Mouse (Mus musculus) gastrocnemius, postnatal 4 days (tissue): ENCODE measurements around the gene Alyref. TPM values are rescaled to one million over a fixed set of nuclear protein-coding genes. Genes with fewer than 3 reads are reported as not detected.
"Not testable (repeated sequence)": the region's sequence is repeated elsewhere in the genome, so short reads cannot be mapped to it uniquely, and the experiment has no call there.

ENCODE experiments used
- DNase-seq, 2 experiments: peaks; one replicate each; pipeline ENCODE4 v3.0.0; 2021 to 2022; ENCODE audit warnings: low spot score in 2 of 2, mixed read lengths in 2 of 2
- total RNA-seq, 2 experiments: library from RNA; stranded (reverse); gene quantifications; 2 replicates each; pipeline ENCODE4 v1.2.3; 2021

The Alyref gene
- total RNA-seq, 2 experiments from 2014 or later = 112 to 113 TPM

GRCm38 (mm10) chr11:120608241-120609034, 10.3 kb upstream of the Alyref start, which contains the start of gene Npb:
Gene Npb, plus strand, starts transcription at chr11:120608477.
- DNase-seq = peak in 1 of 2 experiments; percentile 16

DNA sequence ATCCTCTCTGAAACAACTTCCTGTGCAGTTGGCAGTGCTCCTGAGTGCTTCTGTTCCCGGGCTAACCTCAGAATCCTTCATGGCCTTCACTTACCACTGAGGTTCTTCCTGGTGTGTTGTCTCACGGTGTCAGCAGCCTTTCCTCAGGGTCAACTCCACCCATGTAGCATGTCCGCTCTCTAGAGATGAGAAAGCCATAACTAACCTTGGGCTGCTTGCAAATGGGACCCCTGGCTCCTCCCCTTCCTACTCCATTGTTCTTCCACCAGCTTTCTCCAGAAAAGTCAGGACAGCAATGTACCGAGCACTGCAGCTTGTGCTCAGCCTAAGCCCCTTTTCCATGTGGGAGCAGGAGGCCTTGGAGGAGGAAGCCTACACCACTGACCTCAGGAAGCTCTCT, 8.6 kb upstream of the Alyref start:
- DNase-seq = no peak

GRCm38 (mm10) chr11:120605667-120606066, 7.5 kb upstream of the Alyref start:
- DNase-seq = no peak

- no peak for DNase-seq
These were observed 5.4 kb upstream of the Alyref start for GRCm38 (mm10) chr11:120603545-120603944.

- DNase-seq = no peak
These were observed 2.6 kb upstream of the Alyref start for GRCm38 (mm10) chr11:120600716-120601115.

DNA sequence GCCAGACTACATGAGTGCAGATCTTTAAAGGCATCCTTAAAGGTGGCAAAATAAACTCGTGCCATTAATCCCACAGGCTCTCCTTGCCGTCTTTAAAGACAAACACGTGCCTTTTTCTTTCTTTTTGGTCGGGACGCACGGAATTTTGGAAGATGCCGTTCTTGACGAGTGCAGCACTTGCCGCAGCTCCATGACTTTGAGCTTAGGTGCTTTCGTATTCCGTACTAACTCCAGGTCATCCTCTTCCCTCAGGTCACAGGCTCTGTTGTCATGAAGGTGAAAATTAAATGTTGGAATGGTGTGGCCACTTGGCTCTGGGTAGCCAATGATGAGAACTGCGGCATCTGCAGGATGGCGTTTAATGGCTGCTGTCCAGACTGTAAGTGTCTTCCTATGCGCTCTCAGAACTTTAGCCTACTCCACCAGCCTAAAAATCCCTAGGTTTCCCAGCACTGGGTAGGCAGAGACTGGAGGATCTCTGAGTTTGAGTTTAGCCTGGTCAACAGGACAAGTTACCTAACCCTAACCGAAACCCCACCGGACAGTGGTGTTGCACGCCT, 905 bp upstream of the Alyref start:
- no peak for DNase-seq

DNA sequence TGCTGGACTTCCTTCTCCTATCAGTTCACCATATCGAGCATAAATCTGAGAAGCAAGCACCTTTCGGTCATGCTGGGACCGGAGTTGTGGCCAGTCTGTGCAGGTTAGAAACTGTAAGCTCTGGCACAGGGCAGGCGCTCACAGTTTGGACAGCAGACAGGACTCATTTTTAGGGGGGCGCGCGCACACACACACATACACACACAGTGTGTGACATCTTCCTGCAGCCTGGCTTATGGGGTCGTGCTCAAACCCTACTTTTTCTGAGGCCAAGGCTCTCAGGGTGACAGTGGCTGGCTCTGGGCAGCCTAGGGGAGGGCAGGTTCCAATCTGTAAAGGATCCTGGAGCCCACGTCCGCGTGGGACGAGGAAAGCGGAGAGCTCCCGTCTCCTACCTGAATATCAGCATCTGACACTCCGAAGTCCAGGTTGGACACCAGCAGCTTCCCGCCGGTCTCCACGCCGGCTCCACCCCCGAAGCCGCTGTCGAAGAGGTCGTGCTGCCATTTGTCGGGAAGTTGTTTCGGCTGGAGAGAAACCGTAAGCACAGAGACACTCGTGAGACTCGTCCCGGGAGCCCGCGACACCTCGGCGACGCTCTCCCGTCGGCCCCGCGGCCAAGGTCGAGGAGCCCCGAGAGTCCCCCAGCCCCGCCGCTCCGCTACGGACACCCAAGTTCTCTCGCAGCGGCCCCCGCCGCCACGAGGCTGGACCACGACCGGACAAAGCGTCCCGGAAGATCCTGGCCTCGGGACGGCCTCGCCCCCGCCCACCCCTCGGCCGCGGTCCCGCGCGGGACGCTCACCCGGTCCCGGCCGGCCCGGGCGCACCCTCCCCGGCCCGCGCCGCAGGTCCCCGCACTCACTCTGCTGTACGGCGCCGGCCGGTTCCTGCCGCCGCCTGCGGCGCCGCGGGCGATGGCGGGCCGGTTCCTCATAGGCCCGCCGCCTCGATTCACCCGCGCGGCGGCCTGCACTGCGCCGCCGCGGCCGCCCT, 627 bp downstream of the Alyref start:
- no peak for DNase-seq

GRCm38 (mm10) chr11:120588531-120588930, 9.6 kb downstream of the Alyref start:
- DNase-seq = no peak

DNA sequence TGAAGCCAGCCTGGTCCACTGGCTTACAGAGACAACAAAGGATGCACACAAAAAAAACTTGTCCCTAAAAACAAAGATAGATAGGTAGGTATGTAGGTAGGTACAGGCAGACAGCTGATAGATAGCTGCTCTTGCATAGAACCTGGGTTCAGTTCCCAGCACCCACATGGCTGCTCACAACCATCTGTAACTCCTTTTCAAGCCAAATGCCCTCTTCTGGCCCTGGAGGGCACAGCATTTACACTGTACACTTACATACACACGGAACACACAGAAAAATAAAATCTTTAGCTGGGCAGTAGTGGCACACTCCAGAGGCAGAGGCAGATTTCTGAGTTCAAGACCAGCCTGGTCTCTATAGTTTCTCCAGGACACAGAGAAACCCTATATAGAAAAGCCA, 14.2 kb downstream of the Alyref start:
- DNase-seq = no peak

- not testable (repeated sequence) for DNase-seq
These were observed 15.2 kb downstream of the Alyref start for GRCm38 (mm10) chr11:120582982-120583293.

- DNase-seq = no peak
These were observed 15.7 kb downstream of the Alyref start for GRCm38 (mm10) chr11:120582268-120582981.

DNA sequence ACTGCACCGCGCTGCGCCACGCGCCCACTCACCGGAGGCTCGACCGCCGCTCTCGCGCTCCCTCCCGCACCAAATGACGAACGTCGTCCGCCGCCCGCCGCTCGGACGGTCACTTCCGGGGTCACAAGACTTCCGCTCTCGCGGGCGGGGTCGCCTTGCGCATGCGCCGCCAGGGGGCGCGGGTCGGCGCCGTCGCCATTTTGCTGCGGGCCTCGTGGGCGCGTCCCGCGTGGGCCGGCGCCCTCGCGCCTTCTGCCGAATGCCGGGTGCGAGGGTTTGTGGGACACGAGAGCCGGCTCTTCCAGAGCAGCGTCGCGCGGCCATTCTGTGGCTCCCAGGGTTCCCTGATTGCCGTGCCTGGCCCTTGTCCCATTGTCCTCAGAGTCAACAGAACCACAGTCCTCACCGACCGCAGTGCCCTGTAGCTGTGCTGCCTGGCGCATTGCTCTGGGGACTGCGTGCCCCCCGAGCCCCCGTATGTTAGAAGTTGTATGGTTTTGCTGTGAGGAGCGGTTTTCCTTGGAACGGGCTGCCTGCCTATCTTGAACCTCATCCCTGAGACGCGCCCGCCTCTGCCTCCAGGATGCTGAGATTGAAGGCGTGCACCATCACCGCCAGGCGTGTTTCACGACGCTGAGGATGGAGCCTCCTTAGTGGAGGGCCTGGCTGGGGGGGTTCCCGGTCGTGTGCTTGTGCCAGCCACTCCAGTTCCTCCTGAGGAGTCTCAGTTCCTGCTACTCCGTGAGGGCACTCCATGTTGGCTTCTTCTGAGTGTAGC, 16.5 kb downstream of the Alyref start, which contains the start of gene Arhgdia:
Gene Arhgdia (minus strand): TSS at position 135 of the 778 bp plus-strand sequence.
- DNase-seq = peak; percentile 89 to 91

- peak in 1 of 2 experiments; percentile 55 for DNase-seq
These were observed 17.3 kb downstream of the Alyref start for GRCm38 (mm10) chr11:120580871-120581331.

DNA sequence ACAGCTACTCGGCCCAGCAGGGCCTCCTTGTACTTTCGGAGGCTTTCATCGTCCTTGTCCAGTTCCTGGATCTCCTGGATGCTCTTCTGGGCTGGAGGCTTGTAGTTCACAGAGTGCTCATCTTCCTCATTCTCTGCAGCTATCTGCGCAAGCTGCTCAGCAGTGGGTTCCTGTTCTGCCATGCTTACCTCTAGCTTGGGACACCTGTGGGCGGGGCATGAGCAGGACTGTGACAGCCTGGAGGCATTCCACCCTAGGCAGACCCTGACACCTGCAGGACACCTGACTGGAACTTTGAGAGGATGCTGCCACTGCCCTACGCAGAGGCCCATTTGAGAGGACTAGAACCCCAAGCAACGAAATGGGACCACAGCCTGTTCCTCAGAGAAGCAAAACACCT, 18.0 kb downstream of the Alyref start:
- DNase-seq = no peak

DNA sequence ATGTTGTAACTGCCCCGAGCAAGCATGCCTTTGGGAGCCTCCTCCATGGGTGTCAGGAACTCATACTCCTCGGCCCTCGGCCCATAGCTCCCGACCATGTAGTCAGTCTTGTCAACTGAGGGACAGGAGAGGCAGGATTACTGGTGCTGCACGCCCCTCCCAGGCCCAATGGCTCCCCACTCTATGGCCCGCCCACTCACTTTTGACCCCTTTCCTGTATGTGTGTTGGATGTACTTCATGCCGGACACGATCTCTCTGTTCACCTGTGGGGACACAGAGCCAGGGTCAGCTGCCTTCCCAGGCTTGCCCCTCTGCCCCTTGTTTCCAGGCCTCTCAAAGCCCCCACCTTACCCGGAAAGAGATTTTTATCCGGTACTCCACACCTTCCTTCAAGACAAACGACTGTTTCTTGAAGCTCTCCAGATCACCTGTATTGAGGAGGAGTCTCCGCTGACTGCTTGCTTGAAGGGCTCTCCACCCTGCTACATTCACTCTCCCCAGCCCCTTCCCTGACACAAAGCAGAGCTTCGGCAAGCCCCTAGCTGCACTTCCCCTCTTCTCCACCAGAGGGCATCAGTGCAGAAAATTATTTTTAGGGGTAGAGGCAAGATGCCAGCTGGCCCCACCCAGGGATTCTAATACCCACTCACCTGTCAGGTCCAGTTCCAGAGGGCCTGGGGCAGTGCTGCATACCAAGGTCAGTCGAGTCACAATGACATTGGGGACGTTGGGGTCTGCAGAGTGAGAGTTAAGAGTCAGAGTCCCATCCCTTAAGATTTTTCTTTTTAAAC, 18.7 kb downstream of the Alyref start:
- DNase-seq = peak; percentile 56 to 74

DNA sequence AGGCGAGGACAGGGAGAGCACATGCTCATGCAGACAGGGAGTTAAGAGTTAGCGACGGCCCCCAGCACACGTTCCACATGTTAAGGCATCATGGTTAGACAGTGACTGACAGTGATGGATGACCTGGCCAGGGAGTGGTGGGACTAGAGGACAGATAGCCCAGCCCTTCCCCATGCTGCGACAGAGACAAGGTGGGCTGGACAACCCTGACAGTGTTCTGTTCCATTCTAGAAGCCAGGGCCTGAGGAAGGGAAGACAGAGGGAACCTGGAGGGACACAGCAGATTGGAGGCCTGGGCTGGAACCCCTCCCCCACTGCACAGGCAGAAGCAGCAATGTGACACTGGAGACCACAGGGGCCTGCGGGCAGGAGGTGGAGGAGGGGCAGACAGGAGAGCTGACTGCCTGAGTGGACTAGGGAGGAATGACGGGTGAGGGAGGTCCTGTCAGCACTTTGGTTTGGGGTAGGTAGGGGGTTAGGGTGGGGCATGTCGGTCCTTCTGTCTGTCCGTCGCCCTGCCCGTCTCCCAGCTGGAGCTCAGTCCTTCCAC, 19.4 kb downstream of the Alyref start:
- no peak for DNase-seq

DNA sequence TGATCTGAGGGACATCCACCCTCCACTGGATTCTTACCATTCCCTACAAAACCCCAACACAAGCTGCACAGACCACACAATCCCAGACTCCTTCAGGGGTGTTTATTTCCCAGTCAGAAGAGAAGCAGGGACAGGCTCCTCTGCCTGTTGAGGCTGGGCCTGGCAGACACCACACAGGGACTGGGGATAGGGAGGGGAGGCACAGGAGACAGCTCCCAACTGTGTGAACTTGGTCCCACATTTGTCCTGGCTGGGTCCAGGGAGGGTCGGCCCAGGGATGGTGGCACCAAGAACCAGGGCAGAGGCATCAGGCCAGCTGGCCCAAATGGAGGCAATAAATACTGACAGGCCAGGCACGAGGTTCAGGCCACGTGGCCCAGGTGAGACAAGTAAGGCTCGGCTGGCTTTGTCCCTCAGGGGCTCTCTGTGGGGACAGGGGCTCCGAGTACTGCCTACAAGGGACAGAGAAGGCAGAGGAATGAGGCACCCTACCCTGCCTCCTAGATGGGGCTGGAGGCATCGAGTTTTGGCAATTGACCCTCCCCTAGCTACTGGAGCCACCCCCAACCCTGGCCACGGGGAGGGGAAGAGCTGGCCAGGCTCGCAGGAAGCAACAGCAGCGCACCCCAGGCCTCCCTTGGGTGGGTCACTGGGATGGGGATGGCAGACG, 20.0 kb downstream of the Alyref start:
- no peak for DNase-seq
